Mouse (Mus musculus) layer of hippocampus, postnatal 25 days (tissue): ENCODE data around the gene Sftpd. TPM values are rescaled to one million over a fixed set of nuclear protein-coding genes. Genes with fewer than 3 reads are reported as not detected.
A peak's percentile ranks its signal among the peaks of the same experiment; 100 is the strongest.

Experiments
- DNase-seq, 2 experiments: peaks; one replicate each; pipeline ENCODE4 v3.0.0; 2022; ENCODE audit warnings: mixed read lengths in 2 of 2, low spot score in 1 of 2; ENCODE audit errors: extremely low spot score in 1 of 2
- total RNA-seq, 2 experiments: library from RNA; stranded (reverse); gene quantifications; 2 replicates each; pipeline ENCODE4 v1.2.3; 2021

Gene Sftpd
- total RNA-seq = not detected

DNA sequence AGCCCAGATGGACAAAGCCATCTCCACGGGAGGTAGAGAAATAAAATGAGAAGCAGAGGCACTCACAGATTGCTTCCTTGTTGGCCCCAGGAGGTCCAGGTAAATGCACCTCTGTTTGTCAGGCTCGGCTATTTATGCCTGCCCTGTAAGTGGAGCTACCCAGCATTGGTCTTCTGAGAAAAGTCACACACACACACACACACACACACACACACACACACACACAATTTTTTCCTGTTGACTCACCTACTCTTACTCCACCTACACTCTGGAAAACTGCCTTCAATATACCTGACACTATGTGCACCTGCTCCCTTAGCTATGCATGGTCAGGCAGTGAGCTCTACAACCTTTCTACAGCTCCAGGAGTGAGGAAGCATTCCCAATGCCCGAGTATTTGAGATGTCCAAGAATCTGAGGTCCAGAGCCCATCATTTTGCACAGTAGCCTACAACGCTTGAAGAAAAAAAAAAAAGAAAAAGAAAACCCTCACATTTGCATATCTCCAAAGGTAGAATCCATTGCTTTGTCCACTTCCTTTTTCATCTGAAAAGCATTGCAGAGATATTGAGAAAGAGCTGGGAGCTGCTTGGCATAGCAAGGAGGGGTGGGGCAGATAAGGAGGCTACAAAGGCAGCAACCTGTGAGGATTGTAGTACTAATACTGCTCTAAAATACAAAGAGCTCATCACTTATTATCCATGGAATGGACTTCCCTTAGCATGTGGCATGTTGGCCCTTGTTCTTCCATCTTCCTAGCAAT is at the start of gene Sftpd:
Gene Sftpd, minus strand, starts transcription at position 91 of the 763 bp plus-strand sequence.
- no peak for DNase-seq

DNA sequence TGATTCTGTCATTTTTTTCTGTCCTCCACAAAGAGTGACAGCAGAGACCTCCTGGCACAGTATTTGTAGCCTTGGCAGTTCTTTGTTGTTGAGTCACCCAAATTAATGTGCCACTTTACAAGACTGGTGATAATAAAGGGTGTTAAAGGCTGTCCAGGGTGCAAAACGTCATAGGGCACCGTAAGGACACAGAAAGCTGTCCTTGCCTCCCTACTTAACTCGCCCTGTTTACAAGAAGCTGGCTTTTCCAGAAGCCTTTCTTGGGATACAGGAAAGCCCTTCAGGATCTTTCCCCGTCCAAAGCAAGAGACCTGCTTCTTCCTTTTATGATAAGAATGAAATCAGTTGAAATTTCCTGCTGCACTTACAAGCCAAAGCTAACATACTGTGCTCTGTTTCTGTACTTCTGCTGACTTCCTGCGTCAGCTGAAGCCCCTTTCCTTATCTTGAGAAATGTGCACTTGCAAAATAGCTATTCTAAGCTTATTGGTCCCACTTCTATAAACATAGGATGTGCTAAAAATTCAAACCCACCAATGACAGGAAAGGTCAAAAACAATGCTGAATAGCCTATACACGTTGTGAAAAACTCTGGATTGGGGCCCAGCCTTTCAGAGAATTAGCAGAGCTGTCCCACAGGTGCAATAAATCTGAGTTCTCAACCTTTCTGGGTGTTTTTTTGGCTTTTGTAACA is 13.2 kb upstream of the Sftpd start:
- no peak for DNase-seq

- DNase-seq = no peak
These were observed 4.5 kb upstream of the Sftpd start for GRCm38 (mm10) chr14:41189496-41189895.

DNA sequence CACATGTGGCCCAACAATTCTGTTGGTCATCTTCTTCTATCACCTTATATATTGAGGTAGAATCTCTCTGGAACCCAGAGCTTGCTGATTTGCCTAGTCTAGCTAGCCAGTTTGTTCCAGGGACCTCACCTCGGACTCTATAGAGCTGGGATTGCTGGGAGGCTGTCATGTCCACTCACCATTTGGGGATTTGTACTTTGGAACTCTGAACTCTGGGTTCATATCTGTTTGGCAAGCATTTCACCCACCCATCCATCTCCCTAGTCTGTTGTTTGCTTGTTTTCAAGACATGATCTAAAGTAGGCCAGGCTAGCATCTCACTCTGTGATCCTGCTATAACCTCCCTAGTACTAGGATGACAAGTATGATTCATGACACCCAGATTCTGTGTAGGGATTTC is 10.1 kb downstream of the Sftpd start:
- DNase-seq = no peak

- DNase-seq = no peak
These were observed 14.4 kb downstream of the Sftpd start for GRCm38 (mm10) chr14:41170514-41170913.

DNA sequence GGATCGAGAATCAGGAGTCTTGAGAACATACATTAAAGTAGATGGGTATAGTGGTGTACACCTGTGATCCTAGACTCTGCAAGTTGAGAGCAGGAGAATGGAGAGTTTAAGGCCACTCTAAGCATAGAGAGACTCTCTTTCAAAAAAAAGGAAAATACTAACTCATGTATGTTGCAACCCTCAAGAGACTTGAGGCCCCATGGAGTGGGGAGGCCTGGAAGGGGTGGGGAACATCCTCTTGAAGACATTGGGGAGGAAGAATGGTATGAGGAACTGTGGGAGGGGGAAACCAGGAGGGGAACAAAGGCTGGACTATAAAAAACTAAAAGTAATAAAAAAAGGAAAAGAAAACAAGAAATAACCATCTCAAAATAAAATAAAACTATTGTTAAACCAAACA is 16.4 kb downstream of the Sftpd start:
- DNase-seq = no peak

DNA sequence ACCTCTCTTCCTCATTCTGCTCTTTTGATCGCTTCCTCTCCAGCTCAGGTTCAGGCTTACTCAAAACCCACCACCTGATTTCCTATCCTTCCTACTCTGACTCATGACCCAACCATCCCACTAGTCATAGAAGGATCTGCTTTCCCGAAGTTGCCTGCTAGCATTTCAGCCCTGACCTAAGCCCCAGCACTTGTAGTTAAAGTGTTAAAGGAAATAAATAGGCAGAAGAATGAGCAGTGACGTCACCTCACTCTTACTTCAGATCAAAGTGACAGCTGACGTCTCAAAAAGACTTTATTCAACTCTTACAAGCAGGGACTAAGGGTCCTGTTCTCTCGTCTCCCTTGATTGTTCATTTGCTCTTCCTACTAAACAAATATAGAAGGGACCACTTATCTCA is 17.7 kb downstream of the Sftpd start:
- no peak for DNase-seq

DNA sequence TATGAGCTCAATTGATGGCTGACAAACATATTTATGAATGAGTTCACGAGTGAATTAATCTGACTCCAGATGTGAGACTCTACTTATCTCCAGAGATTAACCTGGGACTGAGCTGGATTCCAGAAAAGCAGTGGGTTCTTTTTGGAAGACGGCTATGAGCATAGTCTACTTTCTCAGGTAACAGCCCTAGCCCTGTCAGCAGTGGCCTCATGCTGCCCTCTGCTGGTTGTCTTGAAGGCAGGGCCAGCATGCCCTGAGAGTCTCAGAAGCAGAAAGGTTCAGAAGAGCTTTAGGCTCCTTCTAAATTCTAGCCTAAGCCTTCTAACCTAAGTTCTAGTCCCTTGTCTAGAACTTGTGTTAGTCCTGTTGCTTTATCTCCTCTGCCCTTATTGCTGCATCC is 22.3 kb downstream of the Sftpd start:
- DNase-seq = peak in 1 of 2 experiments; percentile 51

- no peak for DNase-seq
These were observed 24.2 kb downstream of the Sftpd start for GRCm38 (mm10) chr14:41160743-41161142.

GRCm38 (mm10) chr14:41160076-41160475 is 24.9 kb downstream of the Sftpd start:
- DNase-seq = no peak

- no peak for DNase-seq
These were observed 33.6 kb downstream of the Sftpd start, which contains the start of gene Mbl1 for GRCm38 (mm10) chr14:41151220-41151898. Gene Mbl1, plus strand, starts transcription at chr14:41151458.

GRCm38 (mm10) chr14:41147356-41147755 is 37.6 kb downstream of the Sftpd start:
- DNase-seq = no peak

GRCm38 (mm10) chr14:41146922-41147321 is 38.0 kb downstream of the Sftpd start:
- DNase-seq = no peak

- DNase-seq = no peak
These were observed 38.9 kb downstream of the Sftpd start for GRCm38 (mm10) chr14:41146035-41146434.

- no peak for DNase-seq
These were observed 44.3 kb downstream of the Sftpd start for GRCm38 (mm10) chr14:41140686-41141085.

DNA sequence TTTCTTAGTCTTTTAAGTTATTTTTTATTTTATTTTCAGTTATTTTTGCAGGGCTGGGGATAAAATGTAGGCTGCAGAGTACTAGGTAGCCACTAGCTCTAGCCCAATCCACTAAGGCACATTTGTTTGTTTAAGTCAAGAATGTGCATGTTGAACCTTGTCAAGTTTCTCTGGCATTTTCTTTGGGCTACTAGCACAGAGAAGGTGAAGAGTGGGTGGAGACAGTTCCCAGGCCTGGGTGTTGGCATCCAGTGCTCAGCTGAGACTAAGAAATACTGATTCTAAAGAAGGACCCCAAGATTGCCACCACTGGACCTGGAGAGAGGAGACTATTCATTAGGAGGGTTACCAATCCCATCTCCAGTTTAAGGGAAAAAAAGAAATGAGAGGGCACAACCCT is 47.9 kb downstream of the Sftpd start:
- no peak for DNase-seq

DNA sequence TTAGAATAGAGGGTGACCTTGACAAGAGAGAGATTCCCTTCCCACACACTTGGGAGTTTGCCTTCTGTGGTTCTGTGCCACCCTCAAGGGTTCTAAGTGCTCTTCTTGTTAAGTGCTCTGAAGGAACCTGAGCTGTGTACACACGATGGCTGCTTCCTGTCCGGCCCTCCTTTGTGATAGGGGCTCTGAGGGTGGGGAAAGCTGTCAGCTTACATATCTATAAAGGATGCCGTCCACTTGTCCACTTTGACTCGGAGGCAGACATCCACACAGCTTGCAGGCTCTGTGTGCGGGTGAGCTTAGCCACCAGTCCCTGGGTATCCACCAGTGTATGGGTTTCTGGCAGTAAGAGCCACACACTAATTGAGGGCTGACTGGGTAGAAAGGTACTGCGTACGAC is 53.4 kb downstream of the Sftpd start, which contains the start of gene Sftpa1:
Gene Sftpa1, plus strand, starts transcription at position 243 of the 400 bp plus-strand sequence.
- no peak for DNase-seq

DNA sequence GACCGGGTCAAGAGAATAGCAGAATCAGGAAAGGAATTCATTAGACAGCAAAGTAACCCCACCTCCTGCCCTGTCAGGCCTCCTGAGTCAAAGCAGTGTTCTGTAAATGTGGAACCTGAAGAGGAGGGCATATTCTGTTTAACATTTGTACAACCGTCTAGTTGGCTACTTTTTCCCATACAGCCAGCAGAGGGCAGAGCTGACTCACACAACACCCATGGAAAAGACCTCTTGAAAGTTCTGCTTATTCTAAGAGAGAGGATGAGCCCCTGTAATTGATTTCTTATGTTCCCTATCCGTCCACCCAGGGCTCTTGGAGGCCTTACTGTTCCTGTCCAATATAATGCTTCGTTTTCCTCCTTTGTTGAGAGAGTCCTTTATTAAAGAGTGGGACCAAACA is 57.0 kb downstream of the Sftpd start:
- DNase-seq = peak in 1 of 2 experiments; percentile 47

DNA sequence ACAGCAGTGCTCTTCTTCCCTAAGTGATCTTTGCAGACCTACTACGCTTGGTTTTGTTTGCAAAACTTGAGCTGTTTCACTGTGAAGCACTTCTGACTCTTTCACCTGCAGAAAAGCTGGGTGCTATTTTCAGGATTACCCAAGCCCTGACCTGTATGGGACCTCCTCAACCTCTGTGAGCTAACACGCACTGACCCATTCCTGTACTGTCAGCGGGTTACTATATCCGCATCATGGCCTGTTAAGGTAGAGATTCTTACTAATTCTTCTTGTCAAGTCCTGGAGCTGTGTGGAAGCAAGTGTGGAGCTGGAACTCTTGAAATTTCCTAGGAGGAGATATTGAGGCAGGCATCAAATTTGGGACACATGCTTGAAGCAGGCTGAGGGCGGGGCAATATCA is 60.3 kb downstream of the Sftpd start:
- DNase-seq = no peak
